Mouse (Mus musculus) lung, postnatal 4 days (tissue): ENCODE results near the gene Pxylp1.
"Not testable (repeated sequence)": the region's sequence is repeated elsewhere in the genome, so short reads cannot be mapped to it uniquely, and the experiment has no call there.

ENCODE experiments used
- DNase-seq, 2 experiments: peaks; one replicate each; pipeline ENCODE4 v3.0.0; 2021

Pxylp1 gene

DNA sequence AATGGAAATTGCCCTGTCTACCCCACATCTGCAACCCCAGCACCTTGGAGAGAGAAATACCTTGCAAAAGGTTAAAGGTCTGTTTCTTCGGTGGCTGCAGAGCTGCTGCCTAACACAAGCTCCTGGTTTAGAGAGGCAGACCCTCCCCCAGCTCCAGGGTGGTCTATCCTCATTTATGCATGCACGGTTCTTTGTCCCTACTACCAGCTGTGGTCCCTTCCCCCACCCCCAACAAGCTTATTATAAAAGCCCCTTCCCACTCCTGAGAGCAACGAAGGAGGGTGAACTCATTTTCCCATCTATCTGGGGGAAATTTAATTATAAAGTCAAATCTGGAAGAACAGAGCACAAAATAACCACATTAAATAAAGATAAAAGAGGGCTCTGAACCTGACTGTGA is at the start of gene Pxylp1:
TSS of gene Pxylp1 (minus strand) at position 124 of the 400 bp plus-strand sequence.
- no peak for DNase-seq

DNA sequence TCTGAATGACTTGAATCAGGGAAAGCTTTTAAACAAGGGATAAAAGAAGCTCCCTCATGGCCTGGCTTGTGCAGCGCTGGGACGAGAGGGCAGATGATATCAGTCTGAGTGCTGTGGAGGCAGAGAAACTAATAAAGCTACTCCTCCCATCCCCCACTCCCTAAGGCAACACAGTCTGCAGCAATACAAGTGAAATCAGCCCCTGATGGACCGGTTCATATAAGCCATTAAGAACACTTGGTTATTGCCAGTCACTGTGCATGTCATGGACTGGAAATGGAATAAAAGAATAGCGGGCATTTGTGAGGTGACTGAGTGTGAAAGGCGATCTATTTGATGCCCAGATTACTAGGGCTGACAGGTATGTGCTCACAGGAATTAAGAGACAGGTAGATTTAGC is 46.4 kb upstream of the Pxylp1 start:
- DNase-seq: no peak

DNA sequence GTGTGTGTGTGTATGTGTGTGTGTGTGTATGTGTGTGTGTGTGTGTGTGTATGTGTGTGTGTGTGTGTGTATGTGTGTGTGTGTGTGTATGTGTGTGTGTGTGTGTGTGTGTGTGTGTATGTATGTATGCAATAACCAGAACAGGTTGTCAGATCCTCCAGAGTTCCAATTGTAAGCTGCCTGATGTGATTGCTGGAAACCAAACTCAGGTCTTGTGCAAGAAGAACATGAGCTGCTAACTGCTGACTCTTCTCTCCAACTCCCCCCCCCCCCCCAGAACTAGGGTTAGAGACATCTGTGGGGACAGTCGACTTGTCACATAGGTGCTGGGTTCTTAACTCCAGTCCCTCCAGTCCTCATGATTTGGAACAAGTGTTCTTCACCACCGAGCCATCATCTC is 44.0 kb upstream of the Pxylp1 start:
- not testable (repeated sequence) for DNase-seq

DNA sequence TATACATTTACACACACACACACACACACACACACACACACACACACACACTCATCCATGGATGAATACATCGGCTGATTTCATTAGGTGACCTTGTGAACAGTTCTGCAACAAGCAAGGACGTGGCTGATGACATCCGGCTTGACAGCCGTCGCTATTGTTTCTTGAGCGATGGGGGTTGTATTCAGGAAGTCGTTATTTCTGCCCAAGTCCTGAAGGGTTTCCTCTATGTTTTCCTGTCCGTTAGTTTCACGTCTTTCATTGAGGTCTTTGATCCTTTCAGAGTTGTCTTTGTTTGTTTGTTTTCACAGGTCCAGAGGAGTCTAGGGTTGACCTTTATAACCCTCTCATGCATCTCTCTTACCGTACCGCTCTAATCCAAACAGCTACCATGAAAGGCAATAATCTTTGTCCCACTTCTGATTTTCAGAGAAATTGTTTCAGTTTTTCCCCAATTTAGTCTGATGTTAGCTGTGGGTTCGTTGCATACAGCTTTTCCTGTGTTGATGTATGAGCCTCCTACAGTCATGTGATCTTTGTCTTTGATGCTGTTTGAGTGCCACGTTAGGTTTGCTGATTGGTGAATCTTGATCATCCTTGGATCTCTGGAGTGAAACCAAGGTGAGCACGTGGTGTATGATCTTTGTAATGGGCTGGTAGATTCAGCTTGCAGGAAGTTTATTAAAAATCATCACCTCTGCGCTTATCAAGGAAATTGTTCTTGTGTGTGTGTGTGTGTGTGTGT is 43.3 kb upstream of the Pxylp1 start:
- DNase-seq: no peak

DNA sequence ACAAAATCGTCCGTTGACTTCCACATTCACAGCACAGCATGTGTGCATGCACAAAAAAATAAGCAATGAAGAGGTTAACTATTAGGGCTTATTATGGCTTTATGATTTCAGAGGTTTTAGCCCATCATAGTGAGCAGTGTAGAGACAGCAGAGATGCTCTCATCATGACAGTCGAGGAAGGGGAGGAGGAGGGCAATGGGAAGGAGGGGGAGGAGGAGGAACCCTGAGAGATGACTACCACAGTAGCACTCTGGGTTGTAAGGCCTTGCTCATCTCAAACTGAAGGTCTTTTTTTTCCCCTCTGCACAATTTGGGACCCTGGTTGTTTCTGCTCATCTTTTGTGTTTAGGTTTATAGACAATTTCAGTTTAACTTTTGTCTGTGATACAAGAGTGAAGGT is 42.3 kb upstream of the Pxylp1 start:
- no peak for DNase-seq

DNA sequence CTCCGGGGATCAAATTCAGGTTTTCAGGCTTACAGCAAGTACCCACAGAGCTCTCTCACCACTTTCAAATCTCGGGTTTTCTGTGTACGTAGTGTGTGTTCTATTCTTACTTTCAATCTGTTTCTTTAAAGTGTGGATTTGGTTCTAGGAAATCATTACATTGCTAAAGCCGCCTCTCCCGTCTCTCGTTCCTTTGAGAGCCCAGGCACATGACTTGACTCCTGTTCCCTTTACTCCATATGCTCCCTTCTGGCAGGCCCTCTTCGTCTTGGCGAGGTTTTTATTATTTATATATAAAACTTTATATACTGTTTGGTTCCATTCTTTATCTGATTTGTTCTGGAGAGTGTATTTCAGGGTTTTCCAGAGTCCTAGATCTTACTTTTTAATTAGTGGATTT is 40.3 kb upstream of the Pxylp1 start:
- DNase-seq: no peak

DNA sequence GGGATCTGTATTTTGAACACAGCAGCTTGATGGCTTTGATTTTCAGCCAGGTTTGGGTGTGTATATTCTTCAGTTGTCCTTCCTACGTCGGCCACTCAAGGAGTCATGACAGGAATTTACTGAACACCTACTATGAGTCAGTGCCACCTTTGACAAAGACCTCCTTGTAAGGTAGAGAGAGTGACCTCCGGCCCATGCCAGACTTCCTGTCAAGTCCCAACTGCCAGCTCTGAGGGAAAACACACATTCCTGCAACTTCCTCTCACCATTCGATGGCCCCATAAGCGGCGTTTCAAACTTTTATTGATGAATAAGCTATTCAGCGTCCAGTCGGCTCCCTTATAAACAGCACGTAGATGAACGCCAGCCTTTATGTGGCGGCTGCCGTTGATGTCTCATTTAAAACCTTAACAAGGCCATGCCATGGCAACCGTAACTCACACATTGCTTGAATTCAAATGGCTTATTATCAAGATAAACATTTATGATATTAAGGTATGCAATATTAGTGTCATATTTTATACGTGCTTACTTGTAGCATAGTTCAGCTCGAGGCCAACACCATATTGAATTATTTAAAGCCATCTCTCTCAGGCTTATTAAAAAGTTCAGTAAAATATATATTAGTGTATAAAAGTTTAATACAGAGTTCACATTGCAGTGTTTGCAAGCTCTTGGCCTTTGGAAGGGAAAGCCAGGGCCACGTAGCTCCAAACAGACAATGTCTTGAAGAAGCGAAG is 31.3 kb upstream of the Pxylp1 start:
- DNase-seq: no peak

DNA sequence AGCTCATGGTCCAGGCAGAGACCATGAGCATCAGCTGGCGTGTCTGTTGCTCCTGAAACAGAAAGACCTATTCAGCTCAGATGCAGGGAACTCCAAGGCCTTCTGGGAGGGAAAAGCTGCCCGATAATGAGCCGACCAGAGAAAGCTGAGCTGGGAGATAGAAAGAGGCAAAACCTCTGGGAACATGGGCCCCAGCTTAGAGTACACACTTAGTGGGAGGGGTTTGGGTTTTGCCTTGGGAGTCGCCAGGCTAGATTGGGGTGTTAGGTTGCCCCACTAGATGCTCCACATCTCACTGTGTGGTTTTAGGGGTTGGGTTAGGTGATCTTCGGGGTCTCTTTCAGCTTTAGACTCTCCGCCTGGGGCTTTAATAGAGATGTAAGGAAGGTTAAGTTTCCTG is 30.6 kb upstream of the Pxylp1 start:
- no peak for DNase-seq

DNA sequence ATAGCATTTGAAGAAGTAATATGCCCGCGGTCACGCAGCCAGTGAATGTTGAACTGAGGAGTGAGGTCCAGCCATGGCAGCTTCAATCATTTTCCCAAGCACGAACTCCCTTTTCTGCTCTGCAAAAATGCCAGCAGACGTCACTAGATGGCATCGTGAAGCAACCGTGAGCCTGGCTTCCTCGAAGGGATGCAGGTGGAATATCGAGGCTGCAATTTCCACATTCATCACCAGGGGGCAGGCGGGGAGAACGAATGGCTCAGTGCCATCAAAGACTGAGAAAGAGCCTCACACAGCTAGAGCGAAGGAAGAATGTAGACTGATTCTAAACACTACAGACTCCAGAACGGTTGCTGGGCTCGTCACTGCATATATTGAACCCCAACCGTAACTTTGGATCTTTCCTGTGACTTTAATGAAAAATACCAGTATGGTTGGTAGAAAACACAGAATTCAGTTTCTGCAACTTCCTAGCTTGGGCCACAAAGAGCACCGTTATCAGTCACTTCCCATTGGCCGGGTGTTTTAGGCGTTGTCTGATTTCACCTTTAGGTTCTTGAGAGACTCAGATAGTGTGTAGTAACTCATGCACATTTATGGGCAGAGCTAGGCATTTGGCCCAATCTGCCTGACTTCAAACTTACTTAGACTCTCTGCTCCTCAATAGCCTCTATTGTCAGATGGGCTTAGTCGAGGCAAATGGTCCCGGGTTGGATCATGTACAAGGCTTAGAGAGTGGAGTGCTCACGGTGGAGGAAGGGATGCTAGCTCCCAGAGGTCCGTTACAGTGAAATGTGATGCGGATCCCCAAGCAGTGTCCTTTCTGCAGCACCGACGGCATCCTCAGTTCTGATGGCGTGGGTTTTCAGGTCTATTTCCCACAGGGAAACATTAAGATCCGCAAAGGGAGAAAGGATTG is 24.4 kb upstream of the Pxylp1 start:
- peak; percentile 89 to 94 for DNase-seq

DNA sequence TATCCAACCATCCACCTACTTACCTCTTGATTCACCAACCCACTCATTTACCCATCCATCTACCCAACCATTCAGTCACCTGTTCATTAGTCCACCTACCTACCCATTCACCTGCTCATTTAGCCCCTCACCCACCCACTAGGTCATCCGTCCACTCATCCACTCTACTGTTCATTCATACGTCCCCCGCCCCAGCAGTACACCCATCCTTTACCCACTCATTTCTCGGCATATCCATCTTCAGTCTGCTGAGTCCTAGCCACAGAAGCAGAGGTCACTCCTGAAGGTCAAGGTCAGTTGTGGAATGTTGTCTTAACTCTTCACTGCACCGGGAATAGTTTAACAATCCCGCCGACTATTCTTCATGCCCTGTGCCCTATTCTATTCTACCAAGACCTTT is 23.6 kb upstream of the Pxylp1 start:
- DNase-seq: no peak

DNA sequence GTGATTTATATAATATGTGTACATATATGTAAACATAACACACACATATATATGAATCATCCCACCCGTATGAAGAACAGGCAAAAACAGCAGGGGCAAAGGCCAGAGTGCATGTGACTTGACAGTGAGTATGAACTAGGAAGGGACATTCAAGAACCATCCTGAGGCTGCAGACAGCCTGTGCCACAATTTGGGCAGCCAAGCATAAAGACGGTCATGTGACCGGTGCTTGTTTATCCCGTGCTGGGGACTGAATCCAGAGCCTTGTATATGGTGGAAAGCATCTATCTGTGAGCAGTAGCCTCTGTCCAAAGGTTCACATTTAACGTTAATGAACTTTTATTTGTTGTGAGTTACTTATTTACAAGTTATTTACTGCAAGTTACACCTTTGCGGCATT is 22.4 kb upstream of the Pxylp1 start:
- DNase-seq: no peak

DNA sequence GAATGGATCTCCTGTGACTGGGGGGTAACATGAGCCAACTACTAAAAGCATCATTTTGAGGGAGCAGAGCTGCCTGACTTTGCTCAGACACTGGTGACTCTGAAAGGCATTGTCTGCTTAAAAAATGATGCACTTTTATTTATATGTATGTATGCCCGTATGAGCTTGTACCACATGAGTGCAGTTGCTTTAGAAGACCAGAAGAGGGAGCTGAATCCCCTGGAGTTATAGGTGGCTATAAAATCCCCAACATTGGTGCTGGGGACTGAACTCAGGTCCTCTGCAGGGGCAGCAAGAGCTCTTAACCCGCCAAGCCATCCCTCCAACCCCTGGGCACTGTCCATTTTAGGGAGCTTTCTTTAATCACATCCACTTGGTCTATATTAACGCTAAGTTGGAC is 21.5 kb upstream of the Pxylp1 start:
- DNase-seq: no peak

DNA sequence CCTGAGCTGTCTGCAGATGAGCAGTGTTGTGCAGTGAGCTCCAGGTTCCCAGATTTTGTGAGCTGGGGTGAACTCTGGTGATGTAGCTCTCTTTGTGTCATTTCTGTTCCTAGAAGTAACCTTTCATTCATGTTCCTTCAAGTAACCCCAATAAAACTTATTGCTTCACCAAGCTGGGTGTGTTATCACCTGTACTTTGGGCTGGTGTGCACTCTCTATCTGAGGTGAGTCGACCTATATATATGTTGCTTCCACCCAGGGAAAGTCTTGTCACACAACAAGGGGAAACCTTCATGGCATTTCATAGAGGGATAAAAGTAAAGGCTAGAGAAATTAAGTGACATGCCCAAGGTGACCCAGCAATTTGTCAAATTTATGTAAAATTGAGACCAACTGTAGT is 17.0 kb upstream of the Pxylp1 start:
- DNase-seq: no peak

DNA sequence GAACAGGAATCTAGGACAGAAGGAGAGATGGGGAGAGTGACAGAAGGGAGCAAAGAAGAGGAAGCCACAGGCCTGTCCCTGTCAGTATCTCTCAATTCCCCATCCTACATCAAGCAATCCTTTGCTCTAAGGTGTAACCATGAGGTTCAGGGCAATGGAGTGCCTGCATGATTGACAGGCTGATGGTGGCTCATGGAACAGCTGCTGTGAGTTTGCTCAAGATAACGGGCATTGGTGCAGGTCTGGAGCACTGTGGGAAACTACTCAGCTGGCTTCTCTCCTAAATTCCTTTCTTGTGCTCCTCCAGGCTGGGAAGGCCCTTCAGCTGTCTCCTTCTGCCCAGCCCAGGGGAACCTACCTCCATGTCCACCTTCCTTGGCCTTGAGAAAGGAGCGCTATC is 16.3 kb upstream of the Pxylp1 start:
- no peak for DNase-seq

DNA sequence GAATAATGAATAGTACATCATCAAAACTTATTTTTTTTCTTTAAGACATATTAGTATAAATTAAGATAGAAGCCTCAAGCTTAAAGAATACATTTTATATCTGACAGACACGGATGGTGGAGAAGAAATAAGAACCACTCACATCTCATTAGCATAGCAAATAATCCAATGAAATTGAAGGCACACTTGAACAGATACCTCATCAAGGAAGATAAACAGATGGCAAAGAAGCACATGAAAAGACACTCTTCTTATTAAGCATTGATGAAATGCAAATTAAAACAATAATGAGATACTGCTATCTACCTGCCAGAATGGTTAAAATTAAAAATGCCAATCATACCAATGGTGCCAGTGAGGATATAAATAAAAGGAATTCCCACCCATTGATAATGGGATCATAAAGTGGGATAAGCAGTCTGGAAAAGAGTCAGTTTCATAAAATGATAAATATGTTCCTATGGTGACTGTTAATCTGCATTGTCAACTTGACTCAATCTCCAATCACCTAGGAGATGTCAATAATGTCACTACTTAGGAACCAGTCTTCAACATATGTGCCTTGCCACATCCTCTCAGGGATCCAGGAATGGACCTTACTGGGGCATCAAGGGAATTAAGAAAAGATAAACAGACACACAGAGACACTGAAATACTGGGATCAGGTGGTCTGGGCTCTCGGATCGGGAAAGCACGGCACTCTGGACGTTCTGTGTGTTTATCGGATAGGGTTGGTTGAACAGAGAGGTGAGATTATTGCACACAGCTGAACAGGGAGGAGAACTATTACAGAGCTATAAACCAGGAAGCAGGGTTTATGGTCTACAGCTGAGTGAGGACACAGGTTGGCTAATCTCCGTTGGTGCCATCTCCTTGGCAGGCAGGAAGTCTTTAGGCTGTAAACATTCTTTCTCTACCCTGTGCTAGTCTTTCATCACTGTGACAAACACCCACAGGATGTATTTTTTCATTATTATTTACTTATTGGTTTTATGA is 12.2 kb upstream of the Pxylp1 start:
- DNase-seq: no peak

DNA sequence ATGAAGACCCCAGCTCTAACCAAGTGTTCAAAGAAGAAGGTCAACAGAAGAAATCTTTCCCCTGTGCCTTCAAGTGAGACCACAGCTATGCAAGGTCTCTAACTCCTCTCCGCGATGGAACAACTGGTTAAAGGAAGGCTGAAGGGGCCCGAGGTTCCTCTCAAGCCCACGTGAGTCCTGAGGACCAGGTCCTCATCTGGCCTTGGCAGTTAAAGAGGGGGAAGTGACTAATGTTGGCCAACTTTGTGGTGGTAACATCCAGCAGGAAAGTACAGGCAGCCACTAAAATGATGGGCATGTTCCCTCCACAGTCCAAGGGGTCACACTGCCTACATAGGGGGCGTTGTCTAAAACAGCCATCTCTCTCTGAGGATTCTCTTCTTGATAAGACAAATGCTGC is 7.2 kb upstream of the Pxylp1 start:
- no peak for DNase-seq

DNA sequence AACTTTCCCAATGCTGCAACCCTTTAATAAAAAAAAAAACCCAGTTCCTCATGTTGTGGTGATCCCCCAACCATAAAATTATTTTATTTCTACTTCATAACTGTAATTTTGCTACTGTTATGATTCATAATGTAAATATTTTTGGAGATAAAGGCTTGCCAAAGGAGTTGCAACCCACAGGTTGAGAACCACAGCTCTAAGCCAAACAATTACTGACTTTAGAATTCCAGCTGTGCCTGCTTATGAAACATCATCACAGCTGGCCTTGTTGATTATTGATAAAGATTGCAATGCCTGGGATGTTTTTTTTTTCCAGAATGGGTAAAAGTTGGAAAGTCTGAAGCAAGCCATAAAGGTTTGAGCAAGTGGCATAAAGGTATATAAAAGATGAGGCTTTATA is 6.5 kb upstream of the Pxylp1 start:
- no peak for DNase-seq

DNA sequence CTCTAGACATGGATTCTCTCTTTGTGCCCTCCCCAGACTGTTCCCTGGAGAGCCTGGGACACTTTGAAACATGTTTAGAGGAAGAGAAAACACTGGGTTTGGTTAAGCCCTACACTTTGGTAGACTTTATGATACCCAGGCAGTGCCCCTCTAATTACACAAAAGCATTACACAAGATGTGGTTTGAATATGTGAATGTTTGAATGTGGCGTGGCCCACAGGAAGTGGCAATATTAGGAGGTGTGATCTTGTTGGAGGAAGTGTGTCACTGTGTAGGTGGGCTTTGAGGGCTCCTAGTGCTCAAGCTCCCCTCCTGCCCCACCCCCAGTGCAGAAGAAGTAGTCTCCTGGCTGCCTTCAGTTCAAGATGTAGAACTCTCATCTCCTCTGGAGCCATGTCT is 4.2 kb upstream of the Pxylp1 start:
- DNase-seq: no peak

DNA sequence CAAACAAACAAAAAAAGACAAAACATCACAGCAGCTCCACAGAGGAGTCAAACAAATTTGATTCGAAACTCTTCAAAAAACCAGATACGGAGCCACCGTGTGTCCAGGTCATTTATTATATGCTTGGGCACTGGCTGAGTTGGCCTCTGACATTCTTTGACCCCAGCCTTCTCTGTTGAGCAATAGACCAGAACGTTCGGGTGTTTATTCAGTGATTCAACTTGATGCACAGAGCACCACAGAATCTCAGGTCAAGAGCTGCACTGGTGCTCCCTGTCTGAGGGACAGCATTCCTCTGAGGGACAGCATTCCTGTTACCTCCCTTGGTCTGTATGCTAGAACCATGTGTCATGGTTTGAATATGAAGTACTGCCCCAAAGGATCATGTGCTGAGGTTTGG is 1.1 kb upstream of the Pxylp1 start:
- no peak for DNase-seq

DNA sequence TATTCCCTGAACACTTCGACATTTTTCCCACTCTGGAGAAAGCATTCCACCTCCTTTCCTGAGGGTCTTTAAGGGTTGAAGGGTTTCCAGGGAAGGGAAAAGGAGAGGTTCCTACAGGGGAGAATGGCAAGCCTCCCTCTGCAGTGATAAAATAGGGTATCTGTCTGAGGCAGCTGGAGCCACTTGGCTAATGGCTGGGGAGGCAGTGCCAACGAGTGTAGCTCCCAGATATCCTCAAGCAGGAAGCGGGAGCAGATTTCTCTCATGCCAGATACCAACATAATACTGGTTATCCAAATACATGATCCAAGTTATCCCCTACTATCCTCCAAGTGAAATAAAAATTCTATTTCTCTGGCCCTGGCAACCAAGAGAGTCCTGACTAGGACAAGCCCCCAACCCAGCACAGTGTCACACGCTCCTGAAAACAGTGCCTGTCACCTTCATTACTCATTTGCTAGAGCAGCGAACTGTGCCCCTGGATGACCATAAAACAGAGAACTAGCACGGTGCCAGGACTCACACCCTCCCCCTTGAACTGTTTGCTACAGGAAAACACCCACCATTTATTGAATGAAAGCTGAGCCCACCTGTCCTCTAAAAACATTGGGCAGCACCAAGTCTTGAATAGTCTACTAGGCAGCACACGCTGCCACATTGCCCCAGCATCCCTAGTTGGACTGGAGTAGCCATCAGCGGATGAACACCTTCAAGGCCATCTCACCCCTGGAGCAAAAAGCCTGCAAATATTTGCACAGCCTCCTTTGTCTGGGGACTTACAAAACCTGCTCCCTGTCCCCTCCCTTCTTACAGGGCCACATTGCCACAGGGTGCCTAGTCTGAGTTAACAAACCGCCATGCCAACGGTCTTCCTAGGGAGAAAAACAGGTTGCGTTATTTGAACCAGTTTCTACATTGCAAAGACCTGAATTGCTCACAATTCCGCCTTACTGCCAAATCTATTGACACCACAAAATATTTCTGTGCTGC is 833 bp downstream of the Pxylp1 start:
- DNase-seq: no peak

DNA sequence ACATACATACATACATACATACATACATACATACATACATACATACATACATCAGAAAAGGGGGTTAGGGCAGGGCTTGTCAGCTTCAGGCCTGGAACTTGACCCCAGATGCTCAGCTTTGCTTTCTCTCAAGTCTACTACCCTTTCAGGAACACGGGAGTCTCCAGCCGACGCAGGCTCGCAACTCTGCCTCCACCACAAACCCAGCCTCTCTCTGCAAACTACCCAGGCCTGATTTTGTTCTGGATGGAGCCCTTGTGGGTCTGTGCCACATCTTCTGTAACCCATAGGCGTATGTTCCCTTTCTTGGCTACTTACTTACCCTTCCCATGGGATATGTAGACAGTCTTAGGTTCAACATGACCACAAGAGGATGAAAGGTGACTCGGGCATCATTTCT is 1.7 kb downstream of the Pxylp1 start:
- no peak for DNase-seq
